Comparison of ENCODE assay signal across 9 mouse cellular contexts in genomic region chr2:52590340-52590969, GRCm38 (mm10).
DNase-seq lines count a peak whose midpoint lies in the region; ATAC-seq and TF ChIP-seq lines count a peak whose summit lies in the region.
"Had no signal": no experiment of that assay in that cellular context is flagged by ENCODE, and none has a peak within 500 bp of the region (broad histone marks: within the 10 kb centered on the region; RNA-seq: fewer than 3 reads in every experiment).

No protein-coding gene starts in this region.

- peak overlapping the region; percentile 48 for H3K4me2 ChIP-seq in heart, embryonic 11.5 days
- H3K4me2 ChIP-seq in forebrain, embryonic 15.5 days (replicated peaks): 0 out of 2 replicates have a peak overlapping the region, but pooled peaks have one; percentile 12
- H3K4me2 ChIP-seq in liver, embryonic 15.5 days: peak overlapping the region; percentile 19; the same call in 1 of the 2 replicates

- DNase-seq in heart, adult 8-10 months (ENCODE audit: low spot score): no peak
- DNase-seq in brain, adult 2 months (ENCODE audit: low read depth, low spot score): peak; percentile 50
- DNase-seq in ovary, postnatal 14 days (ENCODE audit: low spot score): no peak
- no peak for DNase-seq in Muller cell, postnatal 12 days (ENCODE audit: inconsistent ontology term)
- no peak for DNase-seq in kidney, adult 2 months

- peaks cover 10% of the 10 kb centered on the region for H3K4me1 ChIP-seq in heart, embryonic 11.5 days (ENCODE audit: control insufficient read depth, insufficient read depth, low read length)
- H3K4me1 ChIP-seq in forebrain, embryonic 15.5 days: peaks cover 7% of the 10 kb centered on the region
- H3K4me1 ChIP-seq in liver, embryonic 15.5 days (replicated peaks): peaks cover 54% of the 10 kb centered on the region
- H3K4me1 ChIP-seq in kidney, adult 2 months (ENCODE audit: control insufficient read depth, insufficient read depth, low read length): no peaks in the 10 kb centered on the region; the same call in 1 of the 2 replicates

- peak overlapping the region; percentile 6; the same call in 1 of the 2 replicates for H3K9ac ChIP-seq in heart, embryonic 11.5 days (ENCODE audit: low read depth, low read length)
- no peak overlapping the region for H3K9ac ChIP-seq in forebrain, embryonic 15.5 days (replicated peaks)
- H3K9ac ChIP-seq in liver, embryonic 15.5 days: no peak overlapping the region

- H3K9me3 ChIP-seq in heart, embryonic 11.5 days (replicated peaks; ENCODE audit: control insufficient read depth, low read length): no peaks in the 10 kb centered on the region
- no peaks in the 10 kb centered on the region for H3K9me3 ChIP-seq in forebrain, embryonic 15.5 days
- H3K9me3 ChIP-seq in liver, embryonic 15.5 days (replicated peaks): no peaks in the 10 kb centered on the region

- peak overlapping the region; percentile 54; the same call in 1 of the 2 replicates for H3K27ac ChIP-seq in heart, embryonic 11.5 days (ENCODE audit: low read depth, low read length)
- H3K27ac ChIP-seq in forebrain, embryonic 15.5 days (replicated peaks): peak overlapping the region; percentile 42
- no peak overlapping the region for H3K27ac ChIP-seq in liver, embryonic 15.5 days (replicated peaks)
- H3K27ac ChIP-seq in kidney, adult 2 months (ENCODE audit: insufficient read depth, low read depth, low read length): no peak overlapping the region

- WGBS in heart, embryonic 11.5 days (ENCODE audit: insufficient replicate concordance): 61% methylated on average over 7 of the region's 7 CpGs
- 62% methylated on average over 7 of the region's 7 CpGs for WGBS in forebrain, embryonic 15.5 days
- 58% methylated on average over 7 of the region's 7 CpGs for WGBS in liver, embryonic 15.5 days (ENCODE audit: insufficient replicate concordance)
- 78% methylated on average over 7 of the region's 7 CpGs for WGBS in kidney, adult 2 months

- no peak for TF ChIP-seq CTCF in kidney, adult 2 months (conservative IDR thresholded peaks at IDR 0.05; ENCODE audit: insufficient read depth, insufficient read length, low read depth, low read length)

- H3K36me3 ChIP-seq in heart, embryonic 11.5 days (ENCODE audit: control insufficient read depth, insufficient read depth, low read length): no peaks in the 10 kb centered on the region
- H3K36me3 ChIP-seq in forebrain, embryonic 15.5 days: no peaks in the 10 kb centered on the region
- no peaks in the 10 kb centered on the region for H3K36me3 ChIP-seq in liver, embryonic 15.5 days (replicated peaks)
- no peaks in the 10 kb centered on the region for H3K36me3 ChIP-seq in kidney, adult 2 months (ENCODE audit: control insufficient read depth, insufficient read depth, low read length)

- no peak overlapping the region for H3K4me3 ChIP-seq in heart, embryonic 11.5 days (ENCODE audit: low read depth, low read length)
- H3K4me3 ChIP-seq in forebrain, embryonic 15.5 days: no peak overlapping the region
- H3K4me3 ChIP-seq in liver, embryonic 15.5 days (replicated peaks): no peak overlapping the region
- no peak overlapping the region for H3K4me3 ChIP-seq in kidney, adult 2 months (ENCODE audit: insufficient read depth, low read depth, low read length)
- H3K4me3 ChIP-seq: erythroblast, embryonic 14.5 days had no signal

- TF ChIP-seq POLR2A in kidney, adult 2 months (IDR thresholded peaks at IDR 0.05; ENCODE audit: low read depth, low read length): no peak

- H3K27me3 ChIP-seq in heart, embryonic 11.5 days (ENCODE audit: control insufficient read depth, insufficient read depth, low read length): no peaks in the 10 kb centered on the region
- H3K27me3 ChIP-seq in forebrain, embryonic 15.5 days: no peaks in the 10 kb centered on the region
- H3K27me3 ChIP-seq in liver, embryonic 15.5 days: no peaks in the 10 kb centered on the region
- H3K27me3 ChIP-seq in kidney, adult 2 months (replicated peaks; ENCODE audit: control insufficient read depth, insufficient read depth, low read length): no peaks in the 10 kb centered on the region

- ATAC-seq in heart, embryonic 11.5 days (replicated peaks; ENCODE audit: insufficient number of reproducible peaks, low FRiP score, low TSS enrichment): no peak
- peak; percentile 21 for ATAC-seq in forebrain, embryonic 15.5 days (replicated peaks)
- no peak; the same call in 1 of the 2 replicates for ATAC-seq in liver, embryonic 15.5 days (ENCODE audit: insufficient read depth)

Comparison
In these comparisons a context has a peak if more than half of its experiments do, and no peak if none do; other contexts are left out.
1. H3K27ac ChIP-seq: peak in heart, embryonic 11.5 days (single experiment) and forebrain, embryonic 15.5 days (single experiment); none in liver, embryonic 15.5 days (single experiment) and kidney, adult 2 months (single experiment).
2. Peak in every context shown above with its lines, with median percentiles within 50 percentile points of each other: H3K4me2 ChIP-seq.